Mouse (Mus musculus): ENCODE data around the gene Ginm1. TPM values are rescaled to one million over a fixed set of nuclear protein-coding genes. Genes with fewer than 3 reads are reported as not detected.
"Not testable (repeated sequence)": the region's sequence is repeated elsewhere in the genome, so short reads cannot be mapped to it uniquely, and the experiment has no call there.

Ginm1 gene
- polyA plus RNA-seq, 1 experiment from 2014 or later: 55.3 TPM

DNA sequence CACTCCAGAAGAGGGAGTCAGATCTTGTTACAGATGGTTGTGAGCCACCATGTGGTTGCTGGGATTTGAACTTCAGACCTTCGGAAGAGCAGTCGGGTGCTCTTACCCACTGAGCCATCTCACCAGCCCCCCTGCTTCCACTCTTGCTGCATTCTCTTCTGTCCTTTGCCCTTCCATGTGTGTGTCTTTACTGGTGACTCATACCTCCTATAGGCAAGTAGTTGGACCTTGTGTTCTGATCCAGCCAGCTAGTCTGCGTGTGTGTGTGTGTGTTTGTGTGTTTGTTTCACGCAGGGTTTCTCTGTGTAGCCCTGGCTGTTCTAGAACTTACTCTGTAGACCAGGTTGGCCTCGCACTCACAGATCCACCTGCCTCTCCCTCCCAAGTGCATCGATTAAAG lies 47.1 kb downstream of the Ginm1 start:
- H3K9me3 ChIP-seq (replicated peaks); ATAC-seq; H3K27ac ChIP-seq; H3K4me1 ChIP-seq; H3K9ac ChIP-seq; H3K4me2 ChIP-seq; H3K27me3 ChIP-seq; H3K4me3 ChIP-seq: not testable (repeated sequence)
- 95% methylated on average over 6 of the region's 6 CpGs for WGBS
- H3K36me3 ChIP-seq (ENCODE audit: poor library complexity, severe bottlenecking): peaks cover 64% of the 10 kb centered on the region

GRCm38 (mm10) chr10:7737914-7738313 lies 54.7 kb downstream of the Ginm1 start:
- Histone ChIP-seq H3K9ac (no peak overlapping the region), H3K4me3 (no peak overlapping the region), H3K36me3 (ENCODE audit: poor library complexity, severe bottlenecking) (peaks cover 12% of the 10 kb centered on the region), H3K9me3 (replicated peaks) (no peaks in the 10 kb centered on the region), H3K27ac (no peak overlapping the region), H3K27me3 (no peaks in the 10 kb centered on the region), H3K4me1 (no peaks in the 10 kb centered on the region), H3K4me2 (no peak overlapping the region)
- WGBS: 84% methylated on average over 3 of the region's 3 CpGs
- no peak for ATAC-seq

DNA sequence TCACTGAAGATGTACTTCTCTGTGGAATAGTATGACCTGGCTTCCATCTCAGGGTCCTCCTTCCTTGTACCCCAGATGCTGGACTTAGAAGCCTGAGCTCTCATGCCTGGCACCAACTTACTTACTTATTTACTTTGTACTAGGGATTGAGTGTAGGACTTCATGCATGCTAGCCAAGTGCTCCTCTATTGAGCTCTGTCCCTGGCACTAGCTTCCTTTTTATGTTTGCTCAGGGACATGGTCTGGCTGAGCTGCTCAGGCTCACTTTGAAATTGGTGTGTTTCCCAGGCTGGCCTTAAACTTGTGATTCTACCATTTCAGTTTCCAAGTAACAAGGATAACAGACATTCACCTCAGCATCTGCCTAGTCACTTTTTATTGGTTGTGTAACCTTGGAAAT lies 55.5 kb downstream of the Ginm1 start:
- H3K27me3 ChIP-seq: no peaks in the 10 kb centered on the region
- H3K9ac ChIP-seq: no peak overlapping the region

DNA sequence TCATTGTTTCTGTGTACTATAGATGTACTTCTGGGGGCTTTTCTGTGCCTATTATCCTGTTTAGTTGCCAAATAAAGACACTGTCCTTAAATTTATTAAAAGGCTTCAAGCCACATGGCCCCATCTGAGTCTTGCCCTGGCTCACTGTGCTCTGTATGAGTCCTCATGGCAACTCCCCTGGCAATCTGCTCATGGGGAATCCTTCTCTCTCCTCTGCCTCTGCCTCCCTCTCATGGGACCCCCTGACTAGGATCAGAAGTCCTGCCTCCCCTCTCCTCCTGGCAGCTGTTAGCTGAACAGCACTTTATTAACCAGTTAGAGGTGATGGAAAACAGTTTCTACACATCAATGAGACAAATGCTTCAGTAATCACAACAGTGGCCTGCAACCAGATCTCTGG lies 61.0 kb downstream of the Ginm1 start:
- no peak overlapping the region for H3K27ac ChIP-seq
- no peaks in the 10 kb centered on the region for H3K27me3 ChIP-seq
- H3K9ac ChIP-seq: no peak overlapping the region
- no peaks in the 10 kb centered on the region for H3K36me3 ChIP-seq (ENCODE audit: poor library complexity, severe bottlenecking)
- peaks cover 22% of the 10 kb centered on the region for H3K4me1 ChIP-seq
- no peak overlapping the region for H3K4me3 ChIP-seq
- no peak for ATAC-seq
- H3K9me3 ChIP-seq (replicated peaks): no peaks in the 10 kb centered on the region
- H3K4me2 ChIP-seq: no peak overlapping the region

More for the DNA sequence above, 55.5 kb downstream of the Ginm1 start:
- Histone ChIP-seq H3K4me2 (no peak overlapping the region), H3K4me3 (no peak overlapping the region), H3K36me3 (ENCODE audit: poor library complexity, severe bottlenecking) (peaks cover 8% of the 10 kb centered on the region), H3K27ac (no peak overlapping the region), H3K9me3 (replicated peaks) (no peaks in the 10 kb centered on the region), H3K4me1 (no peaks in the 10 kb centered on the region)
- no peak for ATAC-seq

DNA sequence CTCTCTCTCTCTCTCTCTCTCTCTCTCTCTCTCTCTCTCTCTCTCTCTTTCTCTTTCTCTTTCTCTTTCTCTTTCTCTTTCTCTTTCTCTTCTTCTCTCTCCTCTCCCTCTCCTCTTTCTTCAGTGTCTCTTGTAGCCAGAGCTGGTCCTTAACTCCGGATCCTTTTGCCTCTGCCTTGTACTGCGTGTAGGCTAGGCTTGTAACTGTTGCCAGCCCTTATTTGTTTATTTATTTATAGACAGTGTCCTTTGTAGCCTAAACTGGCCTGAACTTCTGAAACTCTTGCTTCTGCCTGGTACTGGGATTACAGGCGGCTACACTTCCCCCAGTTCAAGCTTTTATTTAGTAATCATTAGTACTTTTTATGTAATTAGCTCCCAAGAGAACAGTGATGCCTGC lies 65.6 kb downstream of the Ginm1 start:
- Histone ChIP-seq H3K4me3 (peak overlapping the region; percentile 82), H3K9me3 (replicated peaks) (no peaks in the 10 kb centered on the region), H3K9ac (peak overlapping the region; percentile 48), H3K4me1 (peaks cover 27% of the 10 kb centered on the region), H3K36me3 (ENCODE audit: poor library complexity, severe bottlenecking) (no peaks in the 10 kb centered on the region), H3K4me2 (peak overlapping the region; percentile 91), H3K27me3 (no peaks in the 10 kb centered on the region), H3K27ac (no peak overlapping the region)
- 25% methylated on average over 3 of the region's 3 CpGs for WGBS
- ATAC-seq: no peak

GRCm38 (mm10) chr10:7726501-7726812 lies 66.2 kb downstream of the Ginm1 start:
- peak overlapping the region; percentile 5; the same call in 1 of the 2 replicates for H3K27ac ChIP-seq
- H3K4me2 ChIP-seq: peak overlapping the region; percentile 91
- no peak for ATAC-seq
- H3K9me3 ChIP-seq (replicated peaks): no peaks in the 10 kb centered on the region
- H3K36me3 ChIP-seq (ENCODE audit: poor library complexity, severe bottlenecking): no peaks in the 10 kb centered on the region
- peaks cover 24% of the 10 kb centered on the region for H3K4me1 ChIP-seq
- peak overlapping the region; percentile 82 for H3K4me3 ChIP-seq
- 0% methylated on average over 8 of the region's 8 CpGs for WGBS
- no peaks in the 10 kb centered on the region for H3K27me3 ChIP-seq
- H3K9ac ChIP-seq: peak overlapping the region; percentile 86

DNA sequence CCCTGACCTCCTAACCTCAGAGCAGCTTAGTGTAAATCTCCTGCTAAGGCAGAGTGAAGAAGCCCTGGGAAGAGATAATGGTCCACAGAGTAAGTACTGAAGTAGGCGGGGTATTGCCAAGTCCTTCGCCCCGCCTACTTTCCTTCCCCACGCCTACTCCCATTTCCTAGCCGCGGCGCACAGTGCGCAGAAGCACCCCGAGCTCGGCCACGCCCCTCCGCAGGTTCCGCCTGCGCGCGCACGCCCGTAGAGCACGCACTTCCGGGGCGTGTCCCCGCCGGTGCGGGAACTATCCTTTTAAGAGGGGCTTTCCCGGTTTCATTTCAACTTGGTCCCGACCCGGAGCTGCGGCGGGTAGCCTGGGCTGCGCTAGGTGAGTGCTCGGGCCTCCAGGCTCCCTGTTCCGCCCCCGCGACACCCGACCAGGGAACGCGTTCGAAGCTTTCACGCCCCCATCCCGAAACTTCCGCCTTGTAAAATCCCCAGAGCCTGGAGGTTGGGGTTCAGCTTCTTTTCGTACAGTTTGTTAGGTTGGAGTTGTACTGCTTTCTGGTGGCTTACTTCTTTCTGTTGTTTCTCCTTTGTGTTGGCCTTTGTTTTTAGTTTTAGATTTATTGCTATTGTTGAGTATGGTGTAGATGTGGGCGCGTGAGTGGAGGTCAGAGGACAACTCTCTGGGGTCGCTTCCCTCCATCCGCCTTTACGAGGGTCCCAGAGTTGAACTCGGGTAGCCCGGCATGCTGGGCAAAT lies 66.7 kb downstream of the Ginm1 start, which contains the start of gene Katna1:
Gene Katna1, plus strand, starts transcription at position 250 of the 750 bp plus-strand sequence.
- H3K9ac ChIP-seq: peak within 1 kb of the TSS; percentile 86
- peak within 1 kb of the TSS; percentile 82 for H3K4me3 ChIP-seq
- no peaks in the 10 kb centered on the region for H3K27me3 ChIP-seq
- H3K36me3 ChIP-seq (ENCODE audit: poor library complexity, severe bottlenecking): no peaks in the 10 kb centered on the region
- WGBS: under 1% methylated on average over 49 of the region's 49 CpGs
- H3K27ac ChIP-seq: peak within 1 kb of the TSS; percentile 5; the same call in 1 of the 2 replicates
- H3K9me3 ChIP-seq (replicated peaks): no peaks in the 10 kb centered on the region
- H3K4me2 ChIP-seq: peak within 1 kb of the TSS; percentile 91
- ATAC-seq: peak; percentile 99
- H3K4me1 ChIP-seq: peaks cover 21% of the 10 kb centered on the region

Small RNAs within 50 kb of the gene (microRNA-seq; reads per million reads assigned to microRNA genes)
- gene Mir5104: 1.9 reads per million

Other genes with a start within 250 kb of the Ginm1 start
- 20.4 and 20.8 TPM in 2 replicates for gene Lrp11, start 203.0 kb downstream of the Ginm1 start, polyA plus RNA-seq (2015; fragmentation: Nextera tagmentation; extraction: Ambion mirVana)
- 54.0 and 58.6 TPM in 2 replicates for gene Nup43, start 125.3 kb downstream of the Ginm1 start, polyA plus RNA-seq (2015; fragmentation: Nextera tagmentation; extraction: Ambion mirVana)
- gene Pcmt1, start 111.7 kb downstream of the Ginm1 start, polyA plus RNA-seq (2015; fragmentation: Nextera tagmentation; extraction: Ambion mirVana): 160 TPM in 2 replicates
- 10.0 and 10.5 TPM in 2 replicates for gene Lats1, start 111.6 kb downstream of the Ginm1 start, polyA plus RNA-seq (2015; fragmentation: Nextera tagmentation; extraction: Ambion mirVana)
- gene Katna1, start 66.8 kb downstream of the Ginm1 start, polyA plus RNA-seq (2015; fragmentation: Nextera tagmentation; extraction: Ambion mirVana): 50.0 and 52.3 TPM in 2 replicates
- 51.1 and 57.7 TPM in 2 replicates for gene Ppil4, start 67 bp upstream of the Ginm1 start, polyA plus RNA-seq (2015; fragmentation: Nextera tagmentation; extraction: Ambion mirVana)
- 0.06 TPM in 1 of 2 replicates, not detected in the other for gene Zc3h12d, start 39.6 kb upstream of the Ginm1 start, polyA plus RNA-seq (2015; fragmentation: Nextera tagmentation; extraction: Ambion mirVana)
- 17.0 and 18.6 TPM in 2 replicates for gene Tab2, start 163.4 kb upstream of the Ginm1 start, polyA plus RNA-seq (2015; fragmentation: Nextera tagmentation; extraction: Ambion mirVana)